Mouse (Mus musculus): ENCODE data around the gene Zc3h4.

Gene Zc3h4

DNA sequence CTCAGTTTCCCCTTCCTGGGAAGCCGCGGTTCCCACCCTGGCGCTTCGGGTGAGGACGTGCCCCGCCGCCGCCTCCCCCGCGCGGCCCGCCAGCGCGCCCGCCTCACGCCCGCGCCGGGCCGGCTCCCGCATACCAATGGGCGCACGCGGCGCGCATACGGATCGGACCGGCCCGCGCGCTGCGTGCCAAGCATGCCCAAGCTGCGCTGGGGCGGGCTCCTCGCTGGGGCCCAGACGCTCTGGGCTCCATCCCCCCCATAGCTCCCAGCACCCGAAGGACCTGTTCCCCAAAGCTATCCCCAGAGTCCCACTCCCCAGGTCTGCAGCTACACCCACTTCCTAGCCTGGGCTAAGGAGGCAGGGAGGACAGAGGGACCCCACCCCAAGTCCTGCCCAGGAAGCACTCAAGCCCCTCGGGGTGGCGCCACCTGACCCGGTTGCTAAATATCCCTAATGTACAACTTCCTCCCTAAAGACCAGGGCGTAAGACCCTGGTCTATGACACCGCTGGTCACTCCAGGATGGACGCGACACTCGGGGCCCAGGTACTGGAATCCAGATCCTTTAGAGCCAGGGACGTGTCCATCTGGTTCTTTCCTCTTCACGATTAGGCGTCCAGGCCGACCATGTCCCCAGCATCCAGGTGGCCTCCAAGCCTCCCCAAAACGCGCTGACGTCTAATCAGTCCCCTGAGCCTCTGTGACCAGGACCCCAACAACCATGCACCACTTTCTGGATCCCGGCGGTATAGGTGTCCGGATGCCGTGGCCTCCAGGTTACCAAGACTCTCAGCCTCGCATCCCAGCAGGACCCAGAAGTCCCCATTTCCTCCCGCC, 75.3 kb downstream of the Zc3h4 start:
- DNase-seq (ENCODE audit: low spot score in 2 of 2) = no peak

DNA sequence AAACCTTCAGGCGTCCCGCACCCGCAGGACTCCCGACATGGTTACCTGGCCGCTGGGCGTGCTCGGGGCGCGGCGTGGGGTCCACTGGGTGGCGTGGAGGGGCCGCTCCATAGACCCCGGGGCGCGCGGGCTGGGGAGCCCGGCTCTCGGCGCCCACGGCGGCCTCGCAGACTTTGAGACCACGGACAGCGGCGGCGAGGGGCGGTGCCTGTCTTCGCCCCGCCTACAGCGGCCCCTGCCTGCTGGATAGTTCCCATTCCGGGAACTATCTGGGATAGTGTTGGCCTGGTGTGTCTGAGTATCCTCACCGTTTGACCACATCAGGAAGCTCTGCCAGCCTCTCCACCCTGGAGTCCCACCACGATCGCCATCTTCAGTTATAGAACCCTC, 75.9 kb downstream of the Zc3h4 start:
- no peak for DNase-seq (ENCODE audit: low spot score in 2 of 2)

DNA sequence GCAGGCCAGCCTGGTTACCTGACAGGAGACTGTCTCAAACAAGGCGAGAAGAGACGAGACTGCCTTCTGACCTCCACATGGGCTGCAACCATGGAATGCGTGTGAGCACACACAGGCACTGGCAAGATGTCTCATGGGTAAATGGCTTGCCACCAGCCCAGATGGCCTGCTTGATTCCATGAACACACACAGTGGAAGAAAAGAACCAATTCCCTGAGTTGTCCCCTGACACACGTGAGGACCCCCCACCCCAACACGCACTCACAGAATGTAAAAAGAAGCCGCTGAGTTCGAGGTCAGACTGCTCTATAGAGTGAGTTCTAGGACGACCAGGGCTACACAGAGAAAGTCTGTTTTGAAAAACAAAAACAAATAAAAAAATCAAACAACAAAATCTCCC, 76.9 kb downstream of the Zc3h4 start, which contains the start of gene Npas1:
Npas1 (minus strand) TSS at position 101 of the 400 bp plus-strand sequence.
- no peak for DNase-seq (ENCODE audit: low spot score in 2 of 2)

Data from frontal cortex, postnatal 14 days (tissue).